10 mouse cellular contexts compared by ENCODE assay signal in the genomic region with DNA sequence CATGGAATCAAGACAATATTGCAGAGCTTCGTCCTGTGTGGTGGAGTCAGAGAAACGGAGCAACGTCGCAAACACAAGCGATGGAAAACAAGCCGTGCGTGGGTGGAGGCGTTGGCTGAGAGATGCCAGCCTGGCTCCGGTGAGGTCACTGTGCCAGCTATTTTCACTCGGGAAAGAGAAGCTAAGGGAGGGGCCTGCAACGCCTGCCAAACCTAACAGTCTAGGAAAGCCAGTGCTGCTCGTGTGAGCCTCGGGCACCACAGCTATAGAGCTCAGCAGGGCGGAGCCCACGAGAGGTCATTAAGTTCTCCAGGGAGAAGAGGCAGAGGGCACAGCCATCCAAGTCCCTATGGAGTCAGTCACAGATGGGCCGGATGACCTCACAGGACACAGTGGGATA. TPM values are rescaled to one million over a fixed set of nuclear protein-coding genes. Genes with fewer than 3 reads are reported as not detected.
DNase-seq lines count a peak whose midpoint lies in the region; ATAC-seq lines count a peak whose summit lies in the region.
"Had no signal": no experiment of that assay in that cellular context is flagged by ENCODE, and none has a peak within 500 bp of the region (broad histone marks: within the 10 kb centered on the region; RNA-seq: fewer than 3 reads in every experiment).

No protein-coding gene starts in this region.

- no peaks in the 10 kb centered on the region for H3K27me3 ChIP-seq in embryonic facial prominence, embryonic 15.5 days
- H3K27me3 ChIP-seq in embryonic facial prominence, embryonic 10.5 days (replicated peaks; ENCODE audit: low read depth, poor library complexity, severe bottlenecking): peaks cover 19% of the 10 kb centered on the region; the same call in 1 of the 2 replicates

- H3K36me3 ChIP-seq in embryonic facial prominence, embryonic 15.5 days: no peaks in the 10 kb centered on the region
- H3K36me3 ChIP-seq in embryonic facial prominence, embryonic 10.5 days (replicated peaks): no peaks in the 10 kb centered on the region

- DNase-seq in embryonic facial prominence, embryonic 10.5 days (ENCODE audit: low spot score): no peak
- DNase-seq in cerebellum, adult 18-20 months: peak; percentile 55 to 56
- peak; percentile 23 for DNase-seq in heart, postnatal 25 days (ENCODE audit: low spot score)
- peak; percentile 82 to 87 for DNase-seq in lung, adult 18-20 months
- DNase-seq in frontal cortex, adult 2 months (ENCODE audit: extremely low spot score in 1 of 2, low spot score in 1 of 2): no peak
- DNase-seq in embryo, embryonic 11 days: no peak
- no peak for DNase-seq in adipocyte (ENCODE audit: low spot score)
- DNase-seq: right cerebral cortex, postnatal 14 days had no signal

- no peaks in the 10 kb centered on the region for H3K9me3 ChIP-seq in embryonic facial prominence, embryonic 15.5 days (replicated peaks)
- no peaks in the 10 kb centered on the region for H3K9me3 ChIP-seq in embryonic facial prominence, embryonic 10.5 days

- H3K4me1 ChIP-seq in embryonic facial prominence, embryonic 15.5 days: no peaks in the 10 kb centered on the region
- peaks cover 8% of the 10 kb centered on the region for H3K4me1 ChIP-seq in embryonic facial prominence, embryonic 10.5 days

- H3K9ac ChIP-seq in embryonic facial prominence, embryonic 15.5 days: no peak overlapping the region

- H3K4me3 ChIP-seq in embryonic facial prominence, embryonic 15.5 days (replicated peaks): no peak overlapping the region
- H3K4me3 ChIP-seq in embryonic facial prominence, embryonic 10.5 days: no peak overlapping the region

- intact Hi-C loops in heart, postnatal 25 days (cut with DNase I): no loop called here

- no peak overlapping the region for H3K27ac ChIP-seq in embryonic facial prominence, embryonic 15.5 days (replicated peaks)
- H3K27ac ChIP-seq in embryonic facial prominence, embryonic 10.5 days (replicated peaks): no peak overlapping the region

- no peak overlapping the region for H3K4me2 ChIP-seq in embryonic facial prominence, embryonic 15.5 days (replicated peaks)
- H3K4me2 ChIP-seq: midbrain, embryonic 11.5 days had no signal

- 65% methylated on average over 16 of the region's 16 CpGs for WGBS in embryonic facial prominence, embryonic 15.5 days
- 88% methylated on average over 16 of the region's 16 CpGs for WGBS in embryonic facial prominence, embryonic 10.5 days

- peak; percentile 24; the same call in 1 of the 2 replicates for ATAC-seq in embryonic facial prominence, embryonic 15.5 days (ENCODE audit: insufficient number of reproducible peaks, low FRiP score, low TSS enrichment, low read depth)

RNA-seq across cellular contexts. Expression of gene Gprc5a, which starts 16.5 kb away (rescaled TPM):
- 6.8 and 8.3 TPM in 2 replicates for polyA plus RNA-seq in embryonic facial prominence, embryonic 15.5 days (2015; fragmentation: Nextera tagmentation; extraction: Ambion mirVana)
- polyA plus RNA-seq in embryonic facial prominence, embryonic 10.5 days (2016; fragmentation: Nextera tagmentation; extraction: Ambion mirVana): 2.5 and 2.8 TPM in 2 replicates
- 1 to 10 TPM; 1.0 TPM for total RNA-seq in heart, postnatal 25 days (2021)
- polyA plus RNA-seq in frontal cortex, adult 2 months (2012; rRNA removed): 0.06 and 0.08 TPM in 2 replicates

RNA-seq across cellular contexts. Expression of gene Ddx47, which starts 37.5 kb away (rescaled TPM):
- polyA plus RNA-seq in embryonic facial prominence, embryonic 15.5 days (2015; fragmentation: Nextera tagmentation; extraction: Ambion mirVana): 101 and 108 TPM in 2 replicates
- 113 and 117 TPM in 2 replicates for polyA plus RNA-seq in embryonic facial prominence, embryonic 10.5 days (2016; fragmentation: Nextera tagmentation; extraction: Ambion mirVana)
- total RNA-seq in heart, postnatal 25 days (2021): 10 to 100 TPM; 38.4 to 42.4 TPM
- polyA plus RNA-seq in frontal cortex, adult 2 months (2012; rRNA removed): 76.1 and 81.4 TPM in 2 replicates

Comparison
In these comparisons a context has a peak if more than half of its experiments do, and no peak if none do; other contexts are left out.
1. DNase-seq: peak in cerebellum, adult 18-20 months (2 of 2), heart, postnatal 25 days (single experiment) and lung, adult 18-20 months (2 of 2); none in embryonic facial prominence, embryonic 10.5 days (single experiment), frontal cortex, adult 2 months (0 of 2), embryo, embryonic 11 days (single experiment) and adipocyte (single experiment).